Mouse (Mus musculus) kidney, embryonic 14.5 days (tissue): ENCODE data around the gene Trp73. TPM values are rescaled to one million over a fixed set of nuclear protein-coding genes. Genes with fewer than 3 reads are reported as not detected.
A peak's percentile ranks its signal among the peaks of the same experiment; 100 is the strongest.

Source experiments
- ATAC-seq: fragments of 200-750 bp; cut with Nextera tagmentation; 2 replicates; pipeline ENCODE4 v1.8.0; 2017; ENCODE audit warnings: moderate number of reproducible peaks, mild to moderate bottlenecking, moderate TSS enrichment, moderate library complexity; ENCODE audit not compliant: low FRiP score, low TSS enrichment
- H3K27ac ChIP-seq: fragments of 300-500 bp; sonication (generic); 2 replicates; pipeline ENCODE4 v1.5.1; 2014; ENCODE audit warnings: low read depth, mild to moderate bottlenecking, low read length, moderate library complexity, mixed read lengths
- H3K27me3 ChIP-seq: fragments of 300-500 bp; sonication (generic); 2 replicates; pipeline ENCODE4 v1.6.1; 2014; ENCODE audit warnings: mild to moderate bottlenecking, low read length; ENCODE audit not compliant: control insufficient read depth, insufficient read depth
- H3K36me3 ChIP-seq: fragments of 300-500 bp; sonication (generic); 2 replicates; pipeline ENCODE4 v1.6.1; 2014; ENCODE audit warnings: low read length, mixed read lengths; ENCODE audit not compliant: control insufficient read depth, insufficient read depth
- H3K4me1 ChIP-seq: fragments of 300-500 bp; sonication (generic); 2 replicates; pipeline ENCODE4 v1.6.1; 2014; ENCODE audit warnings: low read length, mixed read lengths; ENCODE audit not compliant: control insufficient read depth, insufficient read depth
- H3K4me2 ChIP-seq: fragments of 300-500 bp; sonication (generic); replicated peaks from 2 replicates; pipeline ENCODE4 v1.6.1; 2014; ENCODE audit warnings: low read depth, mild to moderate bottlenecking, low read length
- H3K4me3 ChIP-seq: fragments of 300-500 bp; sonication (generic); 2 replicates; pipeline ENCODE4 v1.5.1; 2014; ENCODE audit warnings: mild to moderate bottlenecking, low read length
- H3K9ac ChIP-seq: fragments of 300-500 bp; sonication (generic); 2 replicates; pipeline ENCODE4 v1.6.1; 2014; ENCODE audit warnings: low read depth, mild to moderate bottlenecking, low read length, moderate library complexity
- H3K9me3 ChIP-seq: fragments of 300-500 bp; sonication (generic); 2 replicates; pipeline ENCODE4 v1.6.1; 2016; ENCODE audit warnings: low read length; ENCODE audit not compliant: control insufficient read depth
- WGBS: fragments of 180-500 bp; shearing (Covaris S2); extraction: QIAGEN DNeasy Blood & Tissue Kit; methylation state at CpG from one replicate; pipeline ENCODE4 v1.1.7; 2014; 5-methylcytosine and 5-hydroxymethylcytosine counted together
- polyA plus RNA-seq: library from polyadenylated mRNA; unstranded; fragments of >200 nt; fragmentation: Nextera tagmentation; extraction: Ambion mirVana; gene quantifications from 2 replicates; pipeline ENCODE4 v1.2.1, GENCODE M21; 2014

The Trp73 gene
- polyA plus RNA-seq, 1 experiment from 2014 or later, result 0.80 TPM

GRCm38 (mm10) chr4:154170506-154171150 lies 30.6 kb upstream of the Trp73 start, which contains the start of gene Megf6:
TSS of gene Megf6 (plus strand) at chr4:154170730.
- peak; percentile 83 for ATAC-seq
- Histone ChIP-seq H3K4me3 (peak within 1 kb of the TSS; percentile 57), H3K27ac (no peak within 1 kb of the TSS), H3K36me3 (no peaks in the 10 kb centered on the region), H3K4me2 (peak within 1 kb of the TSS; percentile 97), H3K9ac (peak within 1 kb of the TSS; percentile 51), H3K4me1 (peaks cover 10% of the 10 kb centered on the region; the same call in 1 of the 2 replicates), H3K9me3 (no peaks in the 10 kb centered on the region), H3K27me3 (peaks cover 34% of the 10 kb centered on the region)
- under 1% methylated on average over 46 of the region's 61 CpGs for WGBS

- peak; percentile 29; the same call in 1 of the 2 replicates for ATAC-seq
- Histone ChIP-seq H3K27ac (no peak overlapping the region), H3K4me2 (peak overlapping the region; percentile 97), H3K36me3 (no peaks in the 10 kb centered on the region), H3K4me3 (peak overlapping the region; percentile 57), H3K9me3 (no peaks in the 10 kb centered on the region), H3K9ac (no peak overlapping the region), H3K27me3 (peaks cover 34% of the 10 kb centered on the region), H3K4me1 (peaks cover 10% of the 10 kb centered on the region; the same call in 1 of the 2 replicates)
- under 1% methylated on average over 15 of the region's 15 CpGs for WGBS
Measured at GRCm38 (mm10) chr4:154170021-154170420, 30.0 kb upstream of the Trp73 start.

- H3K27me3 ChIP-seq, result peaks cover 29% of the 10 kb centered on the region
- ATAC-seq, result no peak
- 21% methylated on average over 5 of the region's 5 CpGs for WGBS
- no peaks in the 10 kb centered on the region for H3K36me3 ChIP-seq
- H3K4me1 ChIP-seq, result peaks cover 10% of the 10 kb centered on the region; the same call in 1 of the 2 replicates
- no peak overlapping the region for H3K27ac ChIP-seq
- no peaks in the 10 kb centered on the region for H3K9me3 ChIP-seq
- no peak overlapping the region for H3K4me3 ChIP-seq
- H3K9ac ChIP-seq, result no peak overlapping the region
- H3K4me2 ChIP-seq, result no peak overlapping the region
Measured at GRCm38 (mm10) chr4:154167053-154167452, 27.0 kb upstream of the Trp73 start.

GRCm38 (mm10) chr4:154163296-154163695 lies 23.3 kb upstream of the Trp73 start:
- H3K4me2 ChIP-seq, result no peak overlapping the region
- peaks cover 12% of the 10 kb centered on the region for H3K4me1 ChIP-seq
- no peaks in the 10 kb centered on the region for H3K9me3 ChIP-seq
- no peak for ATAC-seq
- H3K9ac ChIP-seq, result no peak overlapping the region; the same call in 1 of the 2 replicates
- H3K27me3 ChIP-seq, result peaks cover under 1% of the 10 kb centered on the region; the same call in 1 of the 2 replicates
- peaks cover 7% of the 10 kb centered on the region for H3K36me3 ChIP-seq
- no peak overlapping the region for H3K27ac ChIP-seq
- no peak overlapping the region for H3K4me3 ChIP-seq
- 11% methylated on average over 7 of the region's 7 CpGs for WGBS

- Histone ChIP-seq H3K27ac (peak within 1 kb of the TSS; percentile 67; the same call in 1 of the 2 replicates), H3K36me3 (peaks cover 32% of the 10 kb centered on the region), H3K9ac (peak within 1 kb of the TSS; percentile 84), H3K4me1 (peaks cover 12% of the 10 kb centered on the region), H3K4me3 (peak within 1 kb of the TSS; percentile 93), H3K27me3 (no peaks in the 10 kb centered on the region), H3K9me3 (no peaks in the 10 kb centered on the region), H3K4me2 (peak within 1 kb of the TSS; percentile 81)
- ATAC-seq, result peak; percentile 96
- WGBS, result 1% methylated on average over 75 of the region's 75 CpGs
Measured at GRCm38 (mm10) chr4:154160538-154161390, 20.8 kb upstream of the Trp73 start, which contains the start of gene Tprgl. TSS of gene Tprgl (minus strand) at chr4:154160666.

- WGBS, result 2% methylated on average over 47 of the region's 47 CpGs
- H3K4me1 ChIP-seq, result peaks cover 12% of the 10 kb centered on the region
- peak overlapping the region; percentile 67; the same call in 1 of the 2 replicates for H3K27ac ChIP-seq
- peaks cover 39% of the 10 kb centered on the region for H3K36me3 ChIP-seq
- peak; percentile 58 for ATAC-seq
- peak overlapping the region; percentile 93 for H3K4me3 ChIP-seq
- H3K9me3 ChIP-seq, result no peaks in the 10 kb centered on the region
- H3K27me3 ChIP-seq, result no peaks in the 10 kb centered on the region
- H3K4me2 ChIP-seq, result peak overlapping the region; percentile 72
- peak overlapping the region; percentile 84 for H3K9ac ChIP-seq
Measured at GRCm38 (mm10) chr4:154159961-154160537, 20.0 kb upstream of the Trp73 start.

- no peaks in the 10 kb centered on the region for H3K27me3 ChIP-seq
- no peak overlapping the region for H3K4me3 ChIP-seq
- peaks cover 47% of the 10 kb centered on the region for H3K36me3 ChIP-seq
- no peaks in the 10 kb centered on the region for H3K9me3 ChIP-seq
- no peak overlapping the region for H3K4me2 ChIP-seq
- no peak overlapping the region for H3K27ac ChIP-seq
- ATAC-seq, result peak; percentile 22; the same call in 1 of the 2 replicates
- 20% methylated on average over 6 of the region's 6 CpGs for WGBS
- no peak overlapping the region for H3K9ac ChIP-seq
- H3K4me1 ChIP-seq, result peaks cover 12% of the 10 kb centered on the region
Measured at GRCm38 (mm10) chr4:154159002-154159401, 19.0 kb upstream of the Trp73 start.

- Histone ChIP-seq H3K27ac (no peak overlapping the region), H3K4me2 (no peak overlapping the region), H3K36me3 (peaks cover 51% of the 10 kb centered on the region), H3K27me3 (no peaks in the 10 kb centered on the region), H3K4me1 (peaks cover 12% of the 10 kb centered on the region), H3K4me3 (no peak overlapping the region), H3K9ac (no peak overlapping the region), H3K9me3 (no peaks in the 10 kb centered on the region)
- WGBS, result 94% methylated on average over 14 of the region's 14 CpGs
- ATAC-seq, result no peak
Measured at GRCm38 (mm10) chr4:154157970-154158662, 18.1 kb upstream of the Trp73 start.
